Mouse (Mus musculus): ENCODE data around the gene Papolg. TPM values are rescaled to one million over a fixed set of nuclear protein-coding genes. Genes with fewer than 3 reads are reported as not detected.
"Not testable (repeated sequence)": the region's sequence is repeated elsewhere in the genome, so short reads cannot be mapped to it uniquely, and the experiment has no call there.

Papolg gene
- 16.4 and 19.7 TPM in 2 replicates for polyA plus RNA-seq (2016; fragmentation: Nextera tagmentation; extraction: Ambion mirVana)

GRCm38 (mm10) chr11:23895060-23895426 lies at the start of gene Papolg:
TSS of gene Papolg (minus strand) at chr11:23895253.
- peak; percentile 93 for DNase-seq (ENCODE audit: low spot score)
- WGBS: under 1% methylated on average over 21 of the region's 21 CpGs

GRCm38 (mm10) chr11:23928146-23928545 lies 33.1 kb upstream of the Papolg start:
- not testable (repeated sequence) for H3K27ac ChIP-seq; H3K36me3 ChIP-seq; H3K27me3 ChIP-seq (ENCODE audit: low read depth, poor library complexity, severe bottlenecking); DNase-seq (ENCODE audit: low spot score); H3K4me1 ChIP-seq; H3K9me3 ChIP-seq (replicated peaks)
- WGBS: 22% methylated on average over 8 of the region's 8 CpGs
- 0 out of 2 replicates have a peak overlapping the region, but pooled peaks have one; percentile 5 for H3K4me3 ChIP-seq

More at GRCm38 (mm10) chr11:23895060-23895426, at the start of gene Papolg:
- Histone ChIP-seq H3K36me3 (peaks cover 25% of the 10 kb centered on the region), H3K27ac (peak within 1 kb of the TSS; percentile 93), H3K4me1 (peaks cover 12% of the 10 kb centered on the region), H3K9me3 (replicated peaks) (no peaks in the 10 kb centered on the region), H3K4me3 (peak within 1 kb of the TSS; percentile 99), H3K27me3 (ENCODE audit: low read depth, poor library complexity, severe bottlenecking) (no peaks in the 10 kb centered on the region)

GRCm38 (mm10) chr11:23927643-23928042 lies 32.6 kb upstream of the Papolg start:
- no peak overlapping the region for H3K27ac ChIP-seq
- DNase-seq (ENCODE audit: low spot score): peak; percentile 33
- 37% methylated on average over 8 of the region's 8 CpGs for WGBS
- peaks cover 8% of the 10 kb centered on the region for H3K4me1 ChIP-seq
- no peaks in the 10 kb centered on the region for H3K36me3 ChIP-seq
- H3K9me3 ChIP-seq (replicated peaks): no peaks in the 10 kb centered on the region
- no peaks in the 10 kb centered on the region for H3K27me3 ChIP-seq (ENCODE audit: low read depth, poor library complexity, severe bottlenecking)
- H3K4me3 ChIP-seq: 0 out of 2 replicates have a peak overlapping the region, but pooled peaks have one; percentile 5

GRCm38 (mm10) chr11:23913824-23914223 lies 18.8 kb upstream of the Papolg start:
- DNase-seq (ENCODE audit: low spot score); H3K4me1 ChIP-seq: not testable (repeated sequence)
- WGBS: 85% methylated on average over 2 of the region's 2 CpGs

GRCm38 (mm10) chr11:23903909-23904308 lies 8.9 kb upstream of the Papolg start:
- H3K4me3 ChIP-seq: no peak overlapping the region
- H3K9me3 ChIP-seq (replicated peaks): no peaks in the 10 kb centered on the region
- no peak overlapping the region for H3K27ac ChIP-seq
- H3K36me3 ChIP-seq: no peaks in the 10 kb centered on the region
- no peak for DNase-seq (ENCODE audit: low spot score)
- 89% methylated on average over 1 of the region's 1 CpGs for WGBS
- H3K4me1 ChIP-seq: peaks cover 5% of the 10 kb centered on the region; the same call in 1 of the 2 replicates
- H3K27me3 ChIP-seq (ENCODE audit: low read depth, poor library complexity, severe bottlenecking): no peaks in the 10 kb centered on the region

More at GRCm38 (mm10) chr11:23913824-23914223, 18.8 kb upstream of the Papolg start:
- H3K9me3 ChIP-seq (replicated peaks); H3K36me3 ChIP-seq; H3K27ac ChIP-seq; H3K27me3 ChIP-seq (ENCODE audit: low read depth, poor library complexity, severe bottlenecking); H3K4me3 ChIP-seq: not testable (repeated sequence)

GRCm38 (mm10) chr11:23894141-23895059 lies 653 bp downstream of the Papolg start:
- H3K27ac ChIP-seq: peak overlapping the region; percentile 93
- peaks cover 8% of the 10 kb centered on the region; the same call in 1 of the 2 replicates for H3K4me1 ChIP-seq
- H3K4me3 ChIP-seq: peak overlapping the region; percentile 99
- no peaks in the 10 kb centered on the region for H3K27me3 ChIP-seq (ENCODE audit: low read depth, poor library complexity, severe bottlenecking)
- H3K9me3 ChIP-seq (replicated peaks): no peaks in the 10 kb centered on the region
- 2% methylated on average over 48 of the region's 48 CpGs for WGBS
- DNase-seq (ENCODE audit: low spot score): no peak
- peaks cover 31% of the 10 kb centered on the region for H3K36me3 ChIP-seq

GRCm38 (mm10) chr11:23893556-23893955 lies 1.5 kb downstream of the Papolg start:
- H3K36me3 ChIP-seq: peaks cover 39% of the 10 kb centered on the region
- H3K27me3 ChIP-seq (ENCODE audit: low read depth, poor library complexity, severe bottlenecking): no peaks in the 10 kb centered on the region
- H3K27ac ChIP-seq: no peak overlapping the region
- DNase-seq (ENCODE audit: low spot score): no peak
- H3K9me3 ChIP-seq (replicated peaks): no peaks in the 10 kb centered on the region
- peak overlapping the region; percentile 99 for H3K4me3 ChIP-seq
- H3K4me1 ChIP-seq: peaks cover 8% of the 10 kb centered on the region; the same call in 1 of the 2 replicates

- Histone ChIP-seq H3K9me3 (replicated peaks) (no peaks in the 10 kb centered on the region), H3K36me3 (peaks cover 100% of the 10 kb centered on the region), H3K27me3 (ENCODE audit: low read depth, poor library complexity, severe bottlenecking) (no peaks in the 10 kb centered on the region), H3K4me1 (no peaks in the 10 kb centered on the region), H3K27ac (no peak overlapping the region), H3K4me3 (no peak overlapping the region)
- WGBS: 85% methylated on average over 2 of the region's 2 CpGs
- no peak for DNase-seq (ENCODE audit: low spot score)
These were observed 30.7 kb downstream of the Papolg start for GRCm38 (mm10) chr11:23864326-23864725.

- no peak for DNase-seq (ENCODE audit: low spot score)
- Histone ChIP-seq H3K36me3 (peaks cover 56% of the 10 kb centered on the region), H3K27ac (no peak overlapping the region), H3K4me3 (no peak overlapping the region), H3K4me1 (no peaks in the 10 kb centered on the region), H3K9me3 (replicated peaks) (no peaks in the 10 kb centered on the region), H3K27me3 (ENCODE audit: low read depth, poor library complexity, severe bottlenecking) (no peaks in the 10 kb centered on the region)
- 93% methylated on average over 4 of the region's 4 CpGs for WGBS
These were observed 38.3 kb downstream of the Papolg start for GRCm38 (mm10) chr11:23856723-23857112.

GRCm38 (mm10) chr11:23856054-23856722 lies 38.9 kb downstream of the Papolg start:
- Histone ChIP-seq H3K4me3 (no peak overlapping the region), H3K36me3 (peaks cover 50% of the 10 kb centered on the region)
- WGBS: 87% methylated on average over 7 of the region's 7 CpGs

GRCm38 (mm10) chr11:23855182-23855802 lies 39.8 kb downstream of the Papolg start:
- Histone ChIP-seq H3K4me3 (no peak overlapping the region), H3K9me3 (replicated peaks) (no peaks in the 10 kb centered on the region), H3K4me1 (no peaks in the 10 kb centered on the region), H3K36me3 (peaks cover 41% of the 10 kb centered on the region), H3K27ac (no peak overlapping the region), H3K27me3 (ENCODE audit: low read depth, poor library complexity, severe bottlenecking) (no peaks in the 10 kb centered on the region)
- WGBS: 7% methylated on average over 3 of the region's 3 CpGs
- DNase-seq (ENCODE audit: low spot score): peak; percentile 64

More at GRCm38 (mm10) chr11:23856054-23856722, 38.9 kb downstream of the Papolg start:
- Histone ChIP-seq H3K9me3 (replicated peaks) (no peaks in the 10 kb centered on the region), H3K27ac (no peak overlapping the region), H3K27me3 (ENCODE audit: low read depth, poor library complexity, severe bottlenecking) (no peaks in the 10 kb centered on the region), H3K4me1 (no peaks in the 10 kb centered on the region)
- DNase-seq (ENCODE audit: low spot score): no peak

GRCm38 (mm10) chr11:23853306-23853705 lies 41.7 kb downstream of the Papolg start:
- H3K4me1 ChIP-seq: no peaks in the 10 kb centered on the region
- WGBS: 76% methylated on average over 5 of the region's 5 CpGs
- no peak for DNase-seq (ENCODE audit: low spot score)

More at GRCm38 (mm10) chr11:23853306-23853705, 41.7 kb downstream of the Papolg start:
- Histone ChIP-seq H3K27ac (no peak overlapping the region), H3K36me3 (peaks cover 21% of the 10 kb centered on the region), H3K27me3 (ENCODE audit: low read depth, poor library complexity, severe bottlenecking) (no peaks in the 10 kb centered on the region), H3K9me3 (replicated peaks) (no peaks in the 10 kb centered on the region), H3K4me3 (no peak overlapping the region)

All from limb, embryonic 10.5 days (tissue).